Mouse (Mus musculus): Measurements from ENCODE around the gene Hecw2.

DNA sequence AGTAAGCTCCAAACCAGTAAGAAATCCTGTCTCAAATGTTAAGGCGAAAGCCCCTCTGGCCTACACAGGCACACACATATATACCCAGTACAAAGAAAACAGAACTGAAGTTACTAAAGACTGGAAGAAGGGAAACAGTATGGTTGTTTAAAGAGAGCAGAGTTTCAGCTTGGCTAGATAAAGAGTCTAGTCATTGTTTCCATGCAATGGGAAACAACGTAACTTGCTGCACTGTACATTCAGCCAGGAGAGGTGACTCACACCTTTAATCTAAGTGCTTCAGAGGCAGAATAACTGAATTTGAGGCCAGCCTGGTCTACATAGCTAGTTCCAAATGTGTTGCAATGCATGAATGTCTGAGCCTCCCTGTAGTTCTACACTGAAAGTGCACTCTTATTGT is 18.4 kb downstream of the Hecw2 start:
- TF ChIP-seq CTCF (conservative IDR thresholded peaks at IDR 0.05; ENCODE audit: low read length) (no peak), NANOG (IDR thresholded peaks at IDR 0.05; ENCODE audit: borderline replicate concordance, low read length) (no peak)
